Mouse (Mus musculus) megakaryocyte, embryonic 14.5 days (primary cell): ENCODE measurements at regions not wholly inside any gene's neighbourhood (a gene's known extent, or its start where the extent isn't known, plus 50 kb on each side); places are given as distances from the start of the nearest gene placed in this dataset.

ENCODE experiments used
- FLI1 ChIP-seq: IDR thresholded peaks from 2 replicates; pipeline ENCODE4 v1.6.1; 2012; ENCODE audit warnings: low read length, inconsistent platforms, mixed read lengths
- GATA1 ChIP-seq: IDR thresholded peaks from 3 replicates; pipeline ENCODE4 v1.6.1; 2012; ENCODE audit warnings: mixed read lengths, low read length, inconsistent platforms, borderline replicate concordance

- TF ChIP-seq GATA1 = no peak
- no peak for TF ChIP-seq FLI1
Observed at GRCm38 (mm10) chr10:118568617-118569016, 127.8 kb downstream of the Ifng start.
